Mouse (Mus musculus) brain, embryonic 14.5 days (tissue): ENCODE data around the gene Pdzd2.

Experiments
- CTCF ChIP-seq: fragments of 200-500 bp; IDR thresholded peaks from 2 replicates; pipeline ENCODE4 v1.5.1; 2012; ENCODE audit warnings: inconsistent platforms, mild to moderate bottlenecking, moderate library complexity, borderline replicate concordance; ENCODE audit not compliant: insufficient read depth, insufficient read length; ENCODE audit errors: extremely low read depth
- POLR2A ChIP-seq: fragments of 200-500 bp; IDR thresholded peaks from 2 replicates; pipeline ENCODE4 v1.6.1; 2012; ENCODE audit warnings: mild to moderate bottlenecking, inconsistent platforms, borderline replicate concordance; ENCODE audit not compliant: poor library complexity, insufficient read depth, insufficient read length, severe bottlenecking; ENCODE audit errors: extremely low read depth

GRCm38 (mm10) chr15:12660320-12660719 is 79.4 kb downstream of the Pdzd2 start:
- no peak for TF ChIP-seq CTCF
- no peak for TF ChIP-seq POLR2A
